Mouse (Mus musculus) cerebellum, adult 9-10 months (tissue): ENCODE measurements at regions not wholly inside any gene's neighbourhood (a gene's known extent, or its start where the extent isn't known, plus 50 kb on each side); places are given as distances from the start of the nearest gene placed in this dataset.

Experiments used
- DNase-seq: peaks from one replicate; pipeline ENCODE4 v3.0.0; 2022

GRCm38 (mm10) chr9:30299844-30300243 is 127.1 kb upstream of the Snx19 start:
- peak; percentile 79 for DNase-seq

GRCm38 (mm10) chr9:30308281-30308680 is 118.6 kb upstream of the Snx19 start:
- no peak for DNase-seq

GRCm38 (mm10) chr9:30313360-30313759 is 113.5 kb upstream of the Snx19 start:
- no peak for DNase-seq

- DNase-seq = no peak
Observed at GRCm38 (mm10) chr9:30314355-30315171, 112.3 kb upstream of the Snx19 start.

- DNase-seq = peak; percentile 66
Observed at GRCm38 (mm10) chr9:30315172-30315644, 111.7 kb upstream of the Snx19 start.

GRCm38 (mm10) chr9:30344866-30345265 is 82.0 kb upstream of the Snx19 start:
- DNase-seq = no peak

GRCm38 (mm10) chr9:30353965-30354364 is 72.9 kb upstream of the Snx19 start:
- DNase-seq = no peak

GRCm38 (mm10) chr9:30355642-30356041 is 71.3 kb upstream of the Snx19 start:
- no peak for DNase-seq

- peak; percentile 69 for DNase-seq
Observed at GRCm38 (mm10) chr9:30369554-30370440, 57.1 kb upstream of the Snx19 start.

GRCm38 (mm10) chr9:30370789-30371188 is 56.1 kb upstream of the Snx19 start:
- no peak for DNase-seq

- no peak for DNase-seq
Observed at GRCm38 (mm10) chr9:30376908-30377307, 50.0 kb upstream of the Snx19 start.
